ENCODE assay signal across 8 mouse cellular contexts in the genomic region with DNA sequence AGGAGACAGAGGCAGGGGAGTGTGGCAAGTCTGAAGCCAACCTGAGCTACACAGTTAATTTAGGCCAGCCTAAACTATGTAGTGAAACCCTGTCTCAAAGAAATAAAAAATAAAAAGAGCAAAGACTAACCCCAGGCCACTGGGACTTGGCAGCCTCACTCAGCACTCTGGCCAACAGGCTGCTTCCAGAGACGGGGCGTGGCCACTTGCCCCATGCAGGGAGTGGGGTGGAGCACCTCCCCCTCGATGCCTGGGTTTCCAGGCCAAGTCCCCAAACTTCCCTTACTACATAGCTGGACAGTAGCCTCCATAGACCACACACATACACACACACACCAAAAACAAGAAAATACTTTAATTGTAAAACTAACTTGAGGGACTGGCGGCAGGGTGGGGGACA. TPM values are rescaled to one million over a fixed set of nuclear protein-coding genes. Genes with fewer than 3 reads are reported as not detected.
DNase-seq lines count a peak whose midpoint lies in the region; ATAC-seq lines count a peak whose summit lies in the region.

No protein-coding gene starts in this region.

- no peaks in the 10 kb centered on the region for H3K27me3 ChIP-seq in forebrain, embryonic 11.5 days (ENCODE audit: control insufficient read depth, insufficient read depth, low read length)

- no peaks in the 10 kb centered on the region for H3K4me1 ChIP-seq in forebrain, embryonic 11.5 days (replicated peaks; ENCODE audit: control insufficient read depth, insufficient read depth, low read length)

- H3K9ac ChIP-seq in forebrain, embryonic 11.5 days (ENCODE audit: low read length) = no peak overlapping the region

- WGBS in forebrain, embryonic 11.5 days = 73% methylated on average over 4 of the region's 4 CpGs

- intact Hi-C loops in gastrocnemius, postnatal 36 days (cut with DNase I) = no loop called here

- no peaks in the 10 kb centered on the region for H3K9me3 ChIP-seq in forebrain, embryonic 11.5 days (ENCODE audit: control insufficient read depth, low read length)

- no peak overlapping the region for H3K4me3 ChIP-seq in forebrain, embryonic 11.5 days (ENCODE audit: low read depth, low read length)

- H3K4me2 ChIP-seq in forebrain, embryonic 11.5 days (ENCODE audit: low read depth, low read length, severe bottlenecking) = no peak overlapping the region

- peak; percentile 36 for DNase-seq in cerebellum, adult 11-12 months
- peak; percentile 65 for DNase-seq in 3T3-L1 (ENCODE audit: low read depth, low spot score)
- peak; percentile 55 to 66 for DNase-seq in gastrocnemius, postnatal 36 days
- peak; percentile 78 to 89 for DNase-seq in kidney, postnatal 25 days
- no peak for DNase-seq in T-cell, adult 2 months (ENCODE audit: low spot score)
- DNase-seq in forebrain, embryonic 11.5 days (ENCODE audit: low spot score) = no peak
- DNase-seq in left cerebral cortex, adult 9 months (ENCODE audit: low spot score in 2 of 2) = no peak

- H3K27ac ChIP-seq in forebrain, embryonic 11.5 days (ENCODE audit: low read depth, low read length) = no peak overlapping the region

- peaks cover 3% of the 10 kb centered on the region; the same call in 1 of the 2 replicates for H3K36me3 ChIP-seq in forebrain, embryonic 11.5 days (ENCODE audit: control insufficient read depth, insufficient read depth, low read length)

- ATAC-seq in cerebellum, adult (ENCODE audit: insufficient number of reproducible peaks, low FRiP score, low TSS enrichment) = no peak
- ATAC-seq in forebrain, embryonic 11.5 days (replicated peaks; ENCODE audit: low FRiP score) = no peak

RNA-seq across cellular contexts. Expression of gene Nccrp1, which starts 11.4 kb away (rescaled TPM):
- total RNA-seq in gastrocnemius, postnatal 36 days (2021) = not detected
- not detected in 2 replicates for polyA plus RNA-seq in forebrain, embryonic 11.5 days (2014; fragmentation: Nextera tagmentation; extraction: Ambion mirVana)

RNA-seq across cellular contexts. Expression of gene Sycn, which starts 17.8 kb away (rescaled TPM):
- total RNA-seq in gastrocnemius, postnatal 36 days (2021) = not detected
- not detected in 2 replicates for polyA plus RNA-seq in forebrain, embryonic 11.5 days (2014; fragmentation: Nextera tagmentation; extraction: Ambion mirVana)

RNA-seq across cellular contexts. Expression of gene Ifnl3, which starts 35.9 kb away (rescaled TPM):
- not detected for total RNA-seq in gastrocnemius, postnatal 36 days (2021)
- polyA plus RNA-seq in forebrain, embryonic 11.5 days (2014; fragmentation: Nextera tagmentation; extraction: Ambion mirVana) = not detected in 2 replicates

RNA-seq across cellular contexts. Expression of gene Samd4b, which starts 39.5 kb away (rescaled TPM):
- 10 to 100 TPM; 11.6 to 13.9 TPM for total RNA-seq in gastrocnemius, postnatal 36 days (2021)
- 40.7 and 41.1 TPM in 2 replicates for polyA plus RNA-seq in forebrain, embryonic 11.5 days (2014; fragmentation: Nextera tagmentation; extraction: Ambion mirVana)

RNA-seq across cellular contexts. Expression of gene Pak4, which starts 39.5 kb away (rescaled TPM):
- total RNA-seq in gastrocnemius, postnatal 36 days (2021) = 1 to 10 TPM; 1.8 to 2.5 TPM
- 50.7 and 56.2 TPM in 2 replicates for polyA plus RNA-seq in forebrain, embryonic 11.5 days (2014; fragmentation: Nextera tagmentation; extraction: Ambion mirVana)

Comparison
In these comparisons a context has a peak if more than half of its experiments do, and no peak if none do; other contexts are left out.
1. DNase-seq: peak in cerebellum, adult 11-12 months (single experiment), 3T3-L1 (single experiment), gastrocnemius, postnatal 36 days (2 of 2) and kidney, postnatal 25 days (2 of 2); none in T-cell, adult 2 months (single experiment), forebrain, embryonic 11.5 days (single experiment) and left cerebral cortex, adult 9 months (0 of 2).